9 mouse cellular contexts compared by ENCODE assay signal in the genomic region with DNA sequence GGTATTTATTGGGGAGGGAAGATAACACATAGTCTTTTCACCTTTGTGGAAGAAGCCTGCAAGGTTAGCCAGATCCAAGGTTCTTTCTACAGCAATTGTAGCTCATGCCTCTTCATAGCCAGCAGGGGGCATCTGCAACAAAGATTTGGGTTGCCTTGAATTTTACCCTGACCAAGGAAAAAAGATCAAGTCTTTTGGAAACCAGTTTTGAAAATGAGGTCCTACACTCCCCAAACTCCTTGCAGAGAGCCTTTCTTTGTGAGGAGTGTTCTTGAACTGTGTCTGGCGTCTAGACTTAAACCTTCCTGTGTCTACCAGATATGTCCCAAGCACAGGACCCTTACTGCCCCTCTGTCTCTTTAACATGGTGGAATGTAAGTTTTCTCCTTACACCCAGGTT. TPM values are rescaled to one million over a fixed set of nuclear protein-coding genes. Genes with fewer than 3 reads are reported as not detected.
DNase-seq lines count a peak whose midpoint lies in the region.
"Had no signal": no experiment of that assay in that cellular context is flagged by ENCODE, and none has a peak within 500 bp of the region (broad histone marks: within the 10 kb centered on the region; RNA-seq: fewer than 3 reads in every experiment).

No protein-coding gene starts in this region.

- intact Hi-C loops in left cerebral cortex, postnatal 36 days (cut with DNase I): loop anchor here (2.0 to 5.0 kb wide), 2 partner anchors 77 to 138 kb away; a partner anchor contains a TSS
- intact Hi-C loops in left cerebral cortex, postnatal 4 days (cut with DNase I): loop anchor here (5.0 kb wide), 1 partner anchor 138 kb away; a partner anchor contains a TSS

- peak; percentile 42 for DNase-seq in adrenal gland, adult 2 months
- DNase-seq in adrenal gland, postnatal 4 days (ENCODE audit: low spot score in 2 of 2): no peak
- DNase-seq in left cerebral cortex, adult 18-20 months (ENCODE audit: low spot score in 2 of 2): peak; percentile 18 to 43
- no peak for DNase-seq in left cerebral cortex, postnatal 36 days (ENCODE audit: low spot score in 2 of 2)
- peak; percentile 15 for DNase-seq in embryo, embryonic 9.5 days (ENCODE audit: extremely low spot score)
- peak; percentile 24 for DNase-seq in left cerebral cortex, postnatal 4 days
- DNase-seq in retina, embryonic 14.5 days (ENCODE audit: low spot score): peak; percentile 78
- no peak for DNase-seq in gastrocnemius, adult 8-10 months (ENCODE audit: low spot score in 2 of 2)

RNA-seq across cellular contexts. Expression of a gene that starts 15.4 kb away (rescaled TPM):
- total RNA-seq in adrenal gland, adult 2 months (2021): 10 to 100 TPM; 28.7 to 50.9 TPM
- polyA plus RNA-seq in adrenal gland, adult 2 months (2012; rRNA removed): 2.8 and 3.6 TPM in 2 replicates
- total RNA-seq in adrenal gland, postnatal 4 days (2021): 10 to 100 TPM; 35.0 to 39.2 TPM
- 10 to 100 TPM; 34.0 to 36.6 TPM for total RNA-seq in left cerebral cortex, adult 18-20 months (2021)
- 10 to 100 TPM; 42.8 to 45.8 TPM for total RNA-seq in left cerebral cortex, postnatal 36 days (2021)
- 10 to 100 TPM; 71.2 to 77.0 TPM for total RNA-seq in left cerebral cortex, postnatal 4 days (2021)
- 100 to 1,000 TPM; 120 to 184 (median 133) TPM for total RNA-seq in gastrocnemius, adult 8-10 months (2022)
- total RNA-seq: neutrophil, adult 5-6 weeks had no signal

Comparison
In these comparisons a context has a peak if more than half of its experiments do, and no peak if none do; other contexts are left out.
1. DNase-seq: peak in adrenal gland, adult 2 months (single experiment), left cerebral cortex, adult 18-20 months (2 of 2), embryo, embryonic 9.5 days (single experiment), left cerebral cortex, postnatal 4 days (single experiment) and retina, embryonic 14.5 days (single experiment); none in adrenal gland, postnatal 4 days (0 of 2), left cerebral cortex, postnatal 36 days (0 of 2) and gastrocnemius, adult 8-10 months (0 of 2).